Mouse (Mus musculus): ENCODE data around the gene Zdhhc21. TPM values are rescaled to one million over a fixed set of nuclear protein-coding genes. Genes with fewer than 3 reads are reported as not detected.

Gene Zdhhc21
- 16.4 and 21.8 TPM in 2 replicates for total RNA-seq (2017)

- ATAC-seq (replicated peaks; ENCODE audit: low read depth, poor library complexity, severe bottlenecking): peak; percentile 70
Measured at GRCm38 (mm10) chr4:82859131-82860125, at the start of gene Zdhhc21. Gene Zdhhc21 (minus strand): TSS chr4:82859958.

GRCm38 (mm10) chr4:82895227-82895626 is 35.5 kb upstream of the Zdhhc21 start:
- ATAC-seq (replicated peaks; ENCODE audit: low read depth, poor library complexity, severe bottlenecking): no peak

GRCm38 (mm10) chr4:82892247-82892646 is 32.5 kb upstream of the Zdhhc21 start:
- ATAC-seq (replicated peaks; ENCODE audit: low read depth, poor library complexity, severe bottlenecking): no peak

- no peak for ATAC-seq (replicated peaks; ENCODE audit: low read depth, poor library complexity, severe bottlenecking)
Measured at GRCm38 (mm10) chr4:82891566-82891965, 31.8 kb upstream of the Zdhhc21 start.

- ATAC-seq (replicated peaks; ENCODE audit: low read depth, poor library complexity, severe bottlenecking): no peak
Measured at GRCm38 (mm10) chr4:82891049-82891448, 31.3 kb upstream of the Zdhhc21 start.

GRCm38 (mm10) chr4:82890585-82890984 is 30.8 kb upstream of the Zdhhc21 start:
- ATAC-seq (replicated peaks; ENCODE audit: low read depth, poor library complexity, severe bottlenecking): no peak

- no peak for ATAC-seq (replicated peaks; ENCODE audit: low read depth, poor library complexity, severe bottlenecking)
Measured at GRCm38 (mm10) chr4:82886148-82886547, 26.4 kb upstream of the Zdhhc21 start.

- ATAC-seq (replicated peaks; ENCODE audit: low read depth, poor library complexity, severe bottlenecking): no peak
Measured at GRCm38 (mm10) chr4:82885535-82885913, 25.8 kb upstream of the Zdhhc21 start.

GRCm38 (mm10) chr4:82884636-82885534 is 25.1 kb upstream of the Zdhhc21 start, which contains the start of gene Cer1:
Gene Cer1 (minus strand): TSS chr4:82885148.
- ATAC-seq (replicated peaks; ENCODE audit: low read depth, poor library complexity, severe bottlenecking): no peak

- ATAC-seq (replicated peaks; ENCODE audit: low read depth, poor library complexity, severe bottlenecking): no peak
Measured at GRCm38 (mm10) chr4:82882500-82882899, 22.7 kb upstream of the Zdhhc21 start.

- no peak for ATAC-seq (replicated peaks; ENCODE audit: low read depth, poor library complexity, severe bottlenecking)
Measured at GRCm38 (mm10) chr4:82881366-82881765, 21.6 kb upstream of the Zdhhc21 start.

- no peak for ATAC-seq (replicated peaks; ENCODE audit: low read depth, poor library complexity, severe bottlenecking)
Measured at GRCm38 (mm10) chr4:82880243-82880642, 20.5 kb upstream of the Zdhhc21 start.

- no peak for ATAC-seq (replicated peaks; ENCODE audit: low read depth, poor library complexity, severe bottlenecking)
Measured at GRCm38 (mm10) chr4:82879152-82879551, 19.4 kb upstream of the Zdhhc21 start.

- peak; percentile 62 for ATAC-seq (replicated peaks; ENCODE audit: low read depth, poor library complexity, severe bottlenecking)
Measured at GRCm38 (mm10) chr4:82876656-82877055, 16.9 kb upstream of the Zdhhc21 start.

GRCm38 (mm10) chr4:82875532-82875931 is 15.8 kb upstream of the Zdhhc21 start:
- no peak for ATAC-seq (replicated peaks; ENCODE audit: low read depth, poor library complexity, severe bottlenecking)

GRCm38 (mm10) chr4:82874791-82875190 is 15.0 kb upstream of the Zdhhc21 start:
- no peak for ATAC-seq (replicated peaks; ENCODE audit: low read depth, poor library complexity, severe bottlenecking)

GRCm38 (mm10) chr4:82872548-82872947 is 12.8 kb upstream of the Zdhhc21 start:
- no peak for ATAC-seq (replicated peaks; ENCODE audit: low read depth, poor library complexity, severe bottlenecking)

GRCm38 (mm10) chr4:82872121-82872520 is 12.4 kb upstream of the Zdhhc21 start:
- no peak for ATAC-seq (replicated peaks; ENCODE audit: low read depth, poor library complexity, severe bottlenecking)

- ATAC-seq (replicated peaks; ENCODE audit: low read depth, poor library complexity, severe bottlenecking): peak; percentile 96
Measured at GRCm38 (mm10) chr4:82870931-82871330, 11.2 kb upstream of the Zdhhc21 start.

GRCm38 (mm10) chr4:82867731-82868445 is 8.1 kb upstream of the Zdhhc21 start:
- ATAC-seq (replicated peaks; ENCODE audit: low read depth, poor library complexity, severe bottlenecking): no peak
